Mouse (Mus musculus): ENCODE results near the gene Wfdc3.
"Not testable (repeated sequence)": the region's sequence is repeated elsewhere in the genome, so short reads cannot be mapped to it uniquely, and the experiment has no call there.

Wfdc3 gene

DNA sequence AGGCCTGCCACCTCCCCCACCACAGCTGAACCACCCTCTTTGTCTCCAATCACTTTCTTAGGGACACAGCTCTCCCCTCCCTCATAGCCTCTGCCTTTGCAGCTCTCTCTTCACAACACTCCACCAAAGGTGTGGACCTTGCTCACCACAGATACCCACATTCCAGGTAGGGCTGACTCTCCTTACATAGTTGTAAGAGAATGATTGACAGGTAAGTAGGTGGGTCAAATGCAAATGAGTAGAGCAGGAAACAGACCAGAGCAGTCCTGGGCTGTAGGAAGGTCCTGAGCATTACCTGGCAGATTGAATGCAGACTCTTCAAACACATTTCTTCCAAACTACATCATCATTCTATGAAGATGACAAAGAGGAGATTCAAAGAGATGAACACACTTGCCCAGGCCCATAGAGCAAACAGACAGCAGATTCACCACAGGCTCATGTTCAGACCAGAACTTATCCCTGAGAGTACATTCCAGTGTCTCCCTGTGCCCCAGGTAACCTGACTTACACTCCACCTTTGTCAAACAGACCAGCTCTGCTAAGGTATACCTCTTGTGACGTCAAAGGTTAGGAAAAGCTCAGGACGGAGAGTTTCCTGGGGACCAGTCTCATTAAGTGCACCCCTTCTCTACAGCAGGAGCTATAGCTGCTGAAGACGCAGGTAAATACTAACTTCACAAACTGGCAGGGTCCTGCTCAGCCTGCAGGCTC lies 8.2 kb downstream of the Wfdc3 start:
- no peak for DNase-seq (ENCODE audit: low spot score in 2 of 2)

DNA sequence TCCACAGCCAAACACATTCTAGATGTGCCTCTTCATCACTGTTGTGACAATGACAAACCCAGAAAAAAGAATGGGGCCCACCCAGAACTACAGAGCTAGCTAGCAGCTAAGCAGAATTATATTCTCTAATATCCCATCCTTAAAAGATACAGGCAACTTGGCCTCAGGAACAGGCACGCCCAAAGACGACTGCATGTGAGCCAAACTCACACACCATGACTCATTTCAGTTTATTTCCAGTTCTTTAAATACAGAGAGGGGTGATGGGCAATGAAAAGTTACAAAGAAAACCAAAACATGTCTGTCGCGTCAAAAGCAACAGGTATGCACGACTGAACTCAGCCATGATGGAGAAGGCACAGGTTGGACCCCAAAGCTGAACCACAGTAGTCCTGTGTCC lies 10.3 kb downstream of the Wfdc3 start:
- no peak for DNase-seq (ENCODE audit: low spot score in 2 of 2)

DNA sequence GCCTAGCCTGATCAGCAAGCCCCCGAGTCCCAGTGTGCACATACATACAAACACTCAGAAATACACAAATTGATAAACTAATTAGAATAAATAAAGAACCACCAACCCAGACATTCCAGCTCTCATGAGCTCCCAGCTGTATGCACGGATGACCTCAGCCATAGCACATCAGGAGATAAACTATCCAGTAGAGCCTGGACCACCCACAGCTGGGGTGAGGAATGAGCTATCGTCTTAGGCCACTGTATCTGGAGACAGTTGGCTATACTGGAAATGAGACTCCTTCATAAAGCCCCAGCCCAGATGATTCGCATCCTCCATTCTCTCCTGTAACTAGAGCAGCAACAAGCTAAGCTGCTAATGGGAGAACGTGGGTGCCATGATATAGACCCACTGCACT lies 10.9 kb downstream of the Wfdc3 start:
- no peak for DNase-seq (ENCODE audit: low spot score in 2 of 2)

DNA sequence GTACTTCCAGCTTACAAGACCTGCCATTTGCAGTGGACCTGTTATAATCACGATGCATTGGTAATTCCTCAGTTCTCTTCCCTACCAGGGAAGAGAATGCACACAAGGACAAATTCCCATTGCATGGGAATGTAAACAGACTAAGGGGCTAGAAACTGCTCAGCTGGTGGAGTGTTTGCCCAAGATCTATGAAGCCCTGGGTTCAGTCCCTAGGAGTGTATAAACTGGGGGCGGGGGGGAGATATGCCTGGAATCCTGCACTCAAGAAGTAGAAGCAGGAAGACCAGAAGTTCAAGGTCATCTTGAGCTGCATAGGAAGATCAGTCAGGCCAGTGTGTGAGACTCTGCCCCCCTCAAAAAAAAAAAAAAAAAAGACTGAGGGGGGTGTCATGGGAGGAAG lies 12.5 kb downstream of the Wfdc3 start:
- DNase-seq (ENCODE audit: low spot score in 2 of 2), result no peak

DNA sequence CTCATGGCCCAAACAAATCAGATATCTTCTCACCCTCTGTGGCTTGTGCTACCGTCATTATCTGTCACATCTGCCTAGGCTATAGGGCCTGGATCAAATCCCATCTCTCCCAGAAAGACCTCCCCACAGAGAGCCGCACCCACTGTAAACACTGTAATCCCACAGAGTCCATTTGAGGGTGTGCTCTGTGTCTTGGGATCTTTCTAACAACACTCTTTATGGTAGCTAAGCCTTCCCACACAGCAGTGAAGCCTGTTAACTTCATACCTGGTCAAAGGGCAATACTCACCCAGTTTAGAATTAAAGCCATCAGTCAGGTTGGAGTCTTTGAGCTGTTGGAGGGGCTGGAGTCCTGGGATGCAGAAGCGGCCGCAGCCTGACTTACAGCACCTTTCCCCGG lies 14.0 kb downstream of the Wfdc3 start:
- no peak for DNase-seq (ENCODE audit: low spot score in 2 of 2)

DNA sequence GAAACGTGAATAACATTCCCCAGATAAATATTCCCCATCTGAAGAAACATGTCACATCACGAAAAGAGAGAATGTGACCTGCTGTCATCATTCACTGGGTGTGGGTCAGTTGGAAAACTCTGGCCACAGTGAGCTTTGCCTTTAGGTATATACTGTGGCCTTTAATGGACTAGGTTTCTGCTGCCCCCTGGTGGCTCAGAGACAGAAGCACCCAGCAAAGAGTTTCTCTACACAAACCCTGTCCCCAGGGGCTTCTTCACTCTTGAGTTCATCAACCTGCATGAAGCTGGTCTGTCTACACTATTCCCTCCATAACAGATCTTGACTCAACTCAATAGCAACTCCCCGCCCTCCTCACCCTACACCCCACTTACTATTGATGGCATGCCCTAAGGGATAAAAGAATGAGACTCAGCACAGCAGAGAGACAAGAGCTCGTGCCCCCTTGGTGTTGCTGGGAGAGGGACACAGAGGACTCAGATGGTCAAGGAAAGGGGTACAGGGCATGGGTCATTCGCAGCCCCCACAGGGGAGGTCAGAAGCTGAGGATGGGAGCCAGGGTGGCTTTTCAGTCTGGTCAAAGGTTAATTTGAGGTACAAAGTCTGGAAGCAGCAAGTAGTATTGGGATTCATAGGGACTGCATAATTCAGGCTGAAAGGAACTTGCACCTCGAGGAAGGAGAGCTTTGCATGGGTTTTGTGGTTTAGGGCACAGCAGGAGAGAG lies 19.7 kb downstream of the Wfdc3 start:
- DNase-seq (ENCODE audit: low spot score in 2 of 2), result peak; percentile 27 to 48

DNA sequence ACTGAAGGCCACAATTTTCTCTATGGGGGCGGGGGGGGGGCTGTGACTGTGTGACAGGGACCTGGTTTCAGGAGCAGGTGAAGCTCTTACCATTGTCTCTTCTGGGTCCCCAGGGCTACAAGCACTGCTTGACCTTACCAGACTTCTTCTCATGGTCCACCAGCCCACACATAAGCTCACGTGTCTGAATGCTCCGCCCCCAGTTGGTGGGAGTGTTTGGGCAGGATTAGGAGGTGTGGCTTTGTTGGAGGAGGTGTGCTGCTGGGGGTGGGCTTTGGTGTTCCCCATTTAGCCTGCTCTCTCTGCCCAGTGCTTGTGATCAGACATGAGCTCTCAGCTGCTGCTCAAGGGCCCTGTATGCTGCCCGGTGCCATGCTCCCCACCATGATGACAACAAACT lies 22.5 kb downstream of the Wfdc3 start:
- DNase-seq (ENCODE audit: low spot score in 2 of 2), result no peak

DNA sequence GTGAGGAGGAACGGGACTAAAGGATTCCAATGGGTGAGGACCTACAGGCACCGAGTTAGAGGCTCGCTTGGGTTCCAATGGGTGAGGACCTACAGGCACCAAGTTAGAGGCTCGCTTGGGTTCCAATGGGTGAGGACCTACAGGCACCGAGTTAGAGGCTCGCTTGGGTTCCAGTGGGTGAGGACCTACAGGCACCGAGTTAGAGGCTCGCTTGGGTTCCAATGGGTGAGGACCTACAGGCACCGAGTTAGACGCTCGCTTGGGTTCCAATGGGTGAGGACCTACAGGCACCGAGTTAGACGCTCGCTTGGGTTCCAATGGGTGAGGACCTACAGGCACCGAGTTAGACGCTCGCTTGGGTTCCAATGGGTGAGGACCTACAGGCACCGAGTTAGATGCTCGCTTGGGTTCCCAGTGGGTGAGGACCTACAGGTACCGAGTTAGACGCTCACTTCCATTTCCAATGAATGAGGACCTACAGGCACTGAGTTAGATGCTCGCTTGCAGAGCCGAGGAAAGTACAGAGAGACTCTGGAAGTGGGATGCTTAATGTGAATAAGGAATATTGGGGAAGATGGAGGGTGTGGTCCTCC lies 29.4 kb downstream of the Wfdc3 start:
- not testable (repeated sequence) for DNase-seq (ENCODE audit: low spot score in 2 of 2)

DNA sequence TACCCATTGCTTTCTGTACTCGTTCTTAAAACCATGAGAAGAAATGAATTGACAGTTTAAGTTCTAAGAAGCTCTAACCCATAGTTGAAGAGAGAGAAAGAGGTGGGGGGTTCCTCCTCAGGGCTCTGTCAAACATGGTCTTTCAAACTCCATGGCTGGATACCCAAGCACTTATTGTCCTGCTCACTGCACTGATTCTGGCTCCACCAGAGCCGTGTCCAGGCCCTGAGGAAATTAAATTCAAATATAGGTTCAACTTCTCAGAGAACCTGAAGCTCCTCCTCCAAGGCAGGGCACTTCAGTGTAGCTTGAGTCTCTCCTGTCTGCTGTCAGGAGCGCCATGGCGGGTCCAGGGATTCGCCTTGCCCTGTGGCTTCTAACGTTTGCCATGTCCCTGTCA lies 30.7 kb downstream of the Wfdc3 start, which contains the start of gene Spint5:
TSS of gene Spint5 (plus strand) at position 301 of the 400 bp plus-strand sequence.
- DNase-seq (ENCODE audit: low spot score in 2 of 2), result no peak

DNA sequence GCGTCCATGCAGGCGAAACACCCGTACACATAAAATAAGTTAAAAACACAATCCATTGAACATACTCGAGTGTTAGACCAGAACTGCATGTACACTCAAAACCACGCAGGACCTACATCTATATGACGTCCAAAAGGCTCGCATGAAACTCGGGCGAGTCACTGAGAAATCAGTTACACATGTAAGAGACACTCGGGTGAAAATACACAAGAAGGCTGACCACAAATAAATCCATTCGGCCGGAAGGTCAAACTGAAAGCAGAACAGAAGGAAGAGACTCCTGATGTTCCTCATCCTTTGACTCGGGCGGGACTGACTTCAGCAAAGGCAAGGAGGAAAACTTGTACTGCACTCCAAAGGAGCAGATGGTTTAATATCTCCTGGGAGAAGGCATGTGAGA lies 39.7 kb downstream of the Wfdc3 start:
- no peak for DNase-seq (ENCODE audit: low spot score in 2 of 2)

DNA sequence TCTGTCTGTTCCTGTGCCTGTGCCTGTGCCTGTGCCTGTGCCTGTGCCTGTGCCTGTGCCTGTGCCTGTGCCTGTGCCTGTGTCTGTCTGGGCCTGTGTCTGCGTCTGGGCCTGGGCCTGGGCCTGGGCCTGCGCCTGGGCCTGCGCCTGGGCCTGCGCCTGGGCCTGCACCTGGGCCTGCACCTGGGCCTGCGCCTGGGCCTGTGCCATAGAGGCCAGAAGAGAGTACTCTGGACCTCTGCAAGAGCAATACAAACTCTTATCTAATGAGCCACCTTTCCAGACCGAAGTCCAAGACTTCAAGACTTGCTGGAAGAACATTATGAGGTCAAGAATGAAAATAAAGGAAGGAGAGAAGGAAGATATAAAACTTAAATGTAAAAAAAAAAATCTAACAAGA lies 40.4 kb downstream of the Wfdc3 start:
- no peak for DNase-seq (ENCODE audit: low spot score in 2 of 2)

DNA sequence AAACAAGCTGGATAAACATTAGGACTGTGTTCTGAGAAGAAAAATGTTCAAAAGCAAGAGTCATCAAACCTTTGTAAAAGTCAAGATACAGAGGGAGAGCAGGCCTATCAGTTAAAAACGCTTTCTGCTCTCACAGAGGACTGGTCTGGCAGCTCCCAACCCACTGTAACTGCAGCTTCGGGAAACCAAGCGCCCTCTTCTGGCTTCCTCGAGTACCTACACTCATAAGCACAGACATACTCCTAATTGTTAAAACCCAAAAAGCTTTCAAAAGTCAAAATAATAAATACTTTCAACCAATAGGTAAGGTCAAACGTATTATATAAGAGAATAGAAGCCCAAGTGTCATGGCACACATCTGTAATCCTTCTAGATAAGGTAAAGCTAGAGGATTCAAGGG lies 41.5 kb downstream of the Wfdc3 start:
- no peak for DNase-seq (ENCODE audit: low spot score in 2 of 2)

DNA sequence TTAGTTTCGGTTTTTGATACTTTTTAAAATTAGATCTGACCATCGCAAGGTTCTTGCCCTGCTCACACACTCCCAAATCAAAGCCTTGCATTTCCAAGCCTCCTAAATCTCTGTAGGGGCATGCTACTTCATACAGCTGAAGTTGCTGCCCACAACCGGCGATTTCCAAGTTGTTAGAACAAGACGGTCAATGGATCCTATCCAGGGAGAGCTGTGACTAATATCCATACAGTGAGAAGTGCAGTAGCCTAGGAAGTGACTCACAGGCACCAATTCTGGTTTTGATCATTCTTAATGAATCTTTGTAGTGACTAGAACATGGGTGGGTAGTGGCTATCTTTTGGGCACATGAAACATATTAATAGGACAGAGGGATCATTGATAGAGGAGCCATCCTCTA lies 44.0 kb downstream of the Wfdc3 start:
- no peak for DNase-seq (ENCODE audit: low spot score in 2 of 2)

DNA sequence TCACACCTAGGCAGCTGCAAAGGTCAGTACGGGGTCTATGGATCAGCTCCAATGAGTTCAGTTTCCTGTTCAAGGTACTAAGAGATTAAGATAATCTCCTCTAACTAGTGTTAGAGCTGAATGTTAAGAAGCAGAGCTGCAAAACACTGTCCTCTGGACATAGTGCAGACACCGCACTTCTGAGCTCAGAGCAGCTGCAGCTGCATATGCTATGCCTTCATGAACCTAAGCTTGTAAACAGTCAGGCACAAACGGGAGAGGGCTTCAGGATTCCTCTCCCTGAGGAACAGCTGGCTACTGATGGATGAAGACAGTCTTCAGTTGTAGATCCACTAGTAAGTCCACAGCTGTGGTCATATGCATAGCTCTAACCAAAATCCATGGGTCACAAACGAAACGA lies 44.8 kb downstream of the Wfdc3 start:
- DNase-seq (ENCODE audit: low spot score in 2 of 2), result no peak

DNA sequence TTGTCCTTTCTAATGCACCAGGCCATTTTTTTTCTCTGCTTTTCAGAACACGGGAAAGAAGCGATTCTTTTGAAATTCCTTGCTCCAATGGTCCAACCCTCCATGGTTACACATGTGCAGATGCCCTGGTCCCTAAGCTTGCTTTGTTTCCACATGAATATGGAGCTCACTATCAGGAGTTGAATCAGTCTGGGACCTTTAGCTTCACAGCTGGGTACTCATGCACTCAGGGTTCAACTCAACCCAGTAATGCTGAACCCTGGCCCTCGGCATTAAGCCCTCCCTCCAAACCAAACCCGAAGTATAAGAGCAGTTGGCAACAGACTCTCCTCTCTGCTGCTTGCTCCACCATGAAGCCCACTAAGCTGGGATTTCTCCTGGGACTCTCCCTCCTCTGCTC lies 47.5 kb downstream of the Wfdc3 start, which contains the start of gene Spint4:
TSS of gene Spint4 (plus strand) at position 301 of the 400 bp plus-strand sequence.
- DNase-seq (ENCODE audit: low spot score in 2 of 2), result no peak

DNA sequence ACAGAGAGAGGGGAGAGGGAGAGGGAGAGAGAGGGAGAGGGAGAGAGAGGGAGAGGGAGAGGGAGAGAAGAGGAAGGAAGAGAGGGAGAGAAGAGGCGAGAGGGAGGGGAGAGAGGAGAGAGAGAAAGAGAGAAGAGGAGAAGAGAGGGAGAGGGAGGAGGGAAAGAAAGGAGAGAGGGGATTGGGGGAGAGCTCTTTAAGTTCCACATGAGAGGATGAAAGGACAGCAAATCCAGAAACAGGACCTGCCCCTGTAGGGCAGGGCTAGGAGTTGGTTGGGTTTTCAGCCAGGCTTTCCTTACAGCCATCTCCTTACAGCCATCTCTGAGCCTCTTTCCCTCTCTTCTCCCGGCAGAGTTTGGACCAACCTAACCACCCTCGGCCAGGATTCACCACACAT lies 60.9 kb downstream of the Wfdc3 start, which contains the start of gene Wfdc13:
TSS of gene Wfdc13 (plus strand) at position 301 of the 400 bp plus-strand sequence.
- DNase-seq (ENCODE audit: low spot score in 2 of 2), result no peak
